Mouse (Mus musculus) left cerebral cortex, postnatal 4 days (tissue): ENCODE results near the gene Dtnbp1. TPM values are rescaled to one million over a fixed set of nuclear protein-coding genes. Genes with fewer than 3 reads are reported as not detected.

Experiments
- DNase-seq: peaks from one replicate; pipeline ENCODE4 v3.0.0-alpha.2; 2022
- intact Hi-C: fragments of 180-260 bp; cut with DNase I; formaldehyde crosslinking; loops from one replicate; pipeline ENCODE4 v1.15.1; 2025
- total RNA-seq, 2 experiments: library from RNA; stranded (reverse); gene quantifications; 2 replicates each; pipeline ENCODE4 v1.2.3; 2021

Dtnbp1 gene
- total RNA-seq, 2 experiments from 2014 or later: 73.2 to 80.5 TPM

DNA sequence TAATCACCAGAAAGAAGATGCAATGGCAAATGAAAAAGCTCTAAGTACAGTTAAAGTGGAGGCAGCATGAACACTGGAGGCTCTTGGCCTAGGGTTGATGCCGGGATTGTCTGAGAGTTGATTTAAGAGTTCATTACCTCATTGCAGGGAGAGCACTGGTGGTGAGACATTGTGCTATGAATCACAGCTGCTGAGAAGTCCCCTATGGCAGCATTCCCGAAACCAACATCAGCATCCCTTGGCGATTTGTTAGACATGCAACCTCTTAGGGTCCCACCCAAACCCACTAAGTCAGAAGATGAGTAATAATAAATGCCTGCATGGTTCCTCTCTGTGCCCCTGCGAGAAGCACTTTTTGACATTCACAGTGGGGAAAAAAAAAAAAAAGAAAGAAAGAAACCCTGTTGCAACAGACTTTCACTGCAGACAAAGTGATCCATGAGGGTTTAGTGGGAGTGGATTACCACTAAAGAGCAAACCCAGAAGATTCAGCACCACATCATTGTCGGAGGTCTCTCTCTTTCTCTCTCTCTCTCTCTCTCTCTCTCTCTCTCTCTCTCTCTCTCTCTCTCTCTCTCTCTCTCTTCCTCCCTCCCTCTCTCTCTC, 3.1 kb upstream of the Dtnbp1 start:
- intact Hi-C loops: no loop called here
- DNase-seq: no peak

DNA sequence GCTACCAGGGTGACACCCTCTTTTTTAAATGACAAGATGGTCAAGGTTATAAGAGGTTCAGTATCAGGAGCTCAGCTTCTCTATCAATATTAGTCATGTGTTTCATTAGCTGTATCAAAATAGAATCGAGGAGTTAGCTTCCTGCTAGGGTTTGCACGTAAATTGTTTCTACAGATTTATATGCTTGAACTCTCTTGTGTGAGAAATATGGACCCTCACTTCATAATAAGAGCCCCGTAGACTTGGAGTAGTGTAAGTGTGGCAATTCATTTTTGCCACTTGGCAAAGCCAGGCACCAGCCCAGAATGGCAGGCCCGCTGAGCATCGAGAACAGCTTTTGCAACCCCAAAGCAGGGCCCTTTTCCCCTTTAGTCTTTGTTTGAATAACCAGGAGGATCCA, 1.1 kb upstream of the Dtnbp1 start:
- intact Hi-C loops: no loop called here
- DNase-seq: no peak

DNA sequence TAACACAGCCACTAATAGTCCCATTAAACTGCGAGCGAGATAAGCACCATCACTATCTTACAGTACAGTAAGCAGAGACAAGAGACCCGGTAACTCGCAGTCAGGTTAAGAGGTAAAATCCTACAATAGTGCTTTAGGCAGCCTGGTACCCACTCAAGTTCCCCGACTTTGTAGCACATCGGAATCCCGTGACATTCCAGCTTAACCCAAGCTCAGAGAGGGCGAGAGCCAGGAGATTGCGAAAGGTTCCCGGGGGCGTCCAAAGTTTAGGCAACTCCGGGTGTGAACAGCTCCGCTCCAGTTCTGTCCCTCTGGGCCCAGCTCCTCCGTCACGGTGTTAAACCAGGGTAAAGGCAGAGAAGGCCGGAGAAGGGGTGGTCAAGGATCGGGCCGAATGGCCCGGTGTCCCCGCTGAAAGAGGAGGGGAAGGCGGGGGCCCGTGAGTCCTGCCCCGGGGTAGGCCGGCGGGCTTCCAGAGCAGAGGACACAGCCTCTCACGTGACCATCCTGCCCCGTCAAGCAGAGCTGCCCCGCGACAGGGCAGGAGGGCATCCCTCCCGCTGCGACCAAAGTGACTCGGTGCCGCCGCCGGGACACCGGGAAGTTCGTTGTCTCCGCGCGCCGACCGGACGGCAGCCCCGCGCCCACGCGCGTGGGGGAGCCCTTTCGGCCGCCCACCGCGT, 578 bp downstream of the Dtnbp1 start:
- intact Hi-C loops: no loop called here
- DNase-seq: peak; percentile 53

DNA sequence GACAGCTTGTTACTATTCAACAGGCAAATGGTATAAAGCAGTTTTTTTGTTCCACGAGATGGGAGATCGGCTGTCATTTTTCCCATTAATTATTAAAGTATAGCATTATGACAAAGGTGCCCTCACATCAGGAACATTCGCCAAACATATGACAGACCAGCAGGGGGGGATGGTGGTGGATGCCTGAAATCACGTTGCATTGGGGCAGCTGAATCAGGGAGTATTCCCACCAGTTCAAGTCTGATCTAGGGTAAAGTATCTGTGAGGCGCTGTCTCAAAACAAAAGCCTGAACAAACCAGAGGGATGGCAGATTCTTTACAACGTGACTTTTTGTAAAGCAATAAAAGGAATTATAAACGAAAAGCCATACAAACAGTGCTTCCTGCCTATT, 1.1 kb downstream of the Dtnbp1 start:
- DNase-seq: peak; percentile 34
- intact Hi-C loops: no loop called here

DNA sequence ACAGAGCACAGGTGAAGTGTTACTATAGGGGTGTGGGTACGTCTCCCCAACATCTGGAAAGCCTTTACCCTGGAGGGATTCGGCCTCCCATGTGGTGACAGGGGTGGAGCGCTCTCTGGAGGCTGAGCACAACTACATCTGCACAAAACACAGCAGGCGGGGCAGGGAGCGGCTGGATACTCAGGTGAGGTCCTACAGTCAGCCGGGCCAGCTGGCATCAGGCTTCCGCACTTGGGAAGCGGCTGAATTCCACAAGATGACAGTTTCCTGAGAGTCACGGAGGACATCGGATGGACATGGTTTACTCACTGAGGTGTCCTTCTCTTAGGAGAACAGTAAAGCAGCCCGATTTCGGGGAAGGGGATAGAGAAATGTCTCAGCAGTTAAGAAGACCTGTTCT, 2.7 kb downstream of the Dtnbp1 start:
- intact Hi-C loops: no loop called here
- DNase-seq: no peak

DNA sequence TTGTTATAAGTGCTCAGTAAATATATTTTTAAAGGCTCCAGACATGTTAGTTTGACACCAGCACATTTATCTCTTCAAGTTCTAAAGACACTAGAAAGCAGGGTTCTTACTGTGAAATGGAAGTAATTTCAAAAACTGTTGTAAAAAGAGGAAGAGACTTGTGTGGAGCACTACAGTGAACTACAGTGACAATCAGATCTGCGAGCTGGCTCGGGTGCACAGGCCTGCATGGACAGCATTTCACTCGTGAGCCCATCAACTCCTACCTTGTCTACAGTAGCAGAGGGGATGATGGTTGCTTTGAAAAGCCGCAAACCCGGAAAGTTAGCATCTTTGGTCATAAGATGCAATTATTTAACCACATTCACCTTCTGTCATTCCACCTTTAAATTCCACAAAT, 5.6 kb downstream of the Dtnbp1 start:
- no peak for DNase-seq

DNA sequence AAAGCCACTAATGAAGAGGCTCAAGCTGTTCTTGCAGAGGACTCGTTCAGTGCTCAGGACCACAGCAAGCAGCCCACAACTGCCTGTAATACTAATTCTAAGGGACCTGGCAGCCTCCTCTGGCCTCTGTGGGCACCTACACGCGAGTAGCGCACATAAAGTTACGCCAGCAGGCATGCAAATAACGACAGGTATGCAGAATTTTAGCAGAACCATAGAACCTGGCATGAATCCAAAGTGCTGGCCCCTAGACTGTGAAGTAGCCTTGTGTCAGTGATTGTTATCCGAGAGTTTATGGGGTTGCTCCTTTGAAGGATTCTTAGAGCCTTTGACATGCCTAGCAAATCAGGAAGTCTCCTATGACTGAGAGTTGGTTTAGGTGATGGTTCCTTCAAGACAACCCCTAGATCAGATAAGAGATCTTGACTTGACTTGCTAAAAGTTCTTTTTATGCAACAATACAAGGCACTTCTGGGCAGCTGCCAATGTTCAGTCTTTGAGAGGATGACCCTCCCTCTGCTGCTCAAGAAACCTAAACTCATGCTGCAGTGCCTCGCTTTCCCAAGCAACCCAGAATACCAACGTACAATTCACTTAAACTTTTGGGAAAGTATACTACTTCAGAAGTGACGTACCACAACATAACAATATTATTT, 9.3 kb downstream of the Dtnbp1 start:
- no peak for DNase-seq
- intact Hi-C loops: no loop called here

More for the DNA sequence above, 5.6 kb downstream of the Dtnbp1 start:
- intact Hi-C loops: no loop called here

DNA sequence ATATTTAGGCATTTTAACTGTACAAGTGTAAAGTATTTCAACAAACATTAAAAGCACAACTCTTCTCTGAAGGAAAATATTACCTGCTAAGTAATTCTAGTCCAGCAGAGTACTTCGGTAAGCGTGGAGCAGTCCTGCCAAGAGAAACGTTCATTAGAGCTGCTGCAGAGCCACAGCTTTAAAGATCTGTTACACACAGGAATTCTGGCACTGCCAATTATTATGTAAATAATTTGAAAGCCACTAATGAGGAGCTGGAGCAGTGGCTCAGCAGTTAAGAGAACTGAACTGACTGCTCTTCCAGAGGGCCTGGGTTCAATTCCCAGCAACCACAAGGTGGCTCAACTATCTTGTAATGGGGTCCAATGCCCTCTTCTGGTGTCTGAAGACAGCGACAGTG, 10.0 kb downstream of the Dtnbp1 start:
- intact Hi-C loops: no loop called here

DNA sequence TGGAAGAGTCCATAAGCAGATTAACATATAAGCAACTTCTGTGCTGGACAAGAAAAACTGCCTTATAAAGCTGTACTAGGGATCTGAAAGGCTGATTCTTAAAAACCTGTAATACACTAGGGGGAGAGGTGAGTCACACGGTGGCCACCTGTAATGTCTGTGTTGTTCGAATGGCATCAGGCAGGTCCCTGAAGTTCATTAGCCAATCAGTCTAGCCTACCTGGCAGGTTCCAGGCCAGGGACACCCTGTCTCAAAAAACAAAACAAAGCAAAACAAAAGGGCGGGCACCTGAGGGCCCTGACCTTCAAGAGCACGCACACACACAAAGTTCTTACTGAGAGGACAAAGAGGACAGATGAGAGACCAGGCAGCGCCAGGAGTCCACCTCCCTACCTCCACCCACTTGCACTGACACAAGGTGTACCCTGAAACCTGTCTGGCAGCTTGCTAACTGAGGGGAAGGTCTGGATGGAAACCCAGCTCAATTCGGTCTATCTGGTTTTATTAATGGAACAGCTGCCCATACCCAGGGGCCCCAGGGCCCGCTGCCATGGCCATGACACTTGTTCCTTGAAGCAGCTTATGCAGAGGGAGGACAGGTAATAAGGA, 11.8 kb downstream of the Dtnbp1 start:
- intact Hi-C loops: no loop called here
- DNase-seq: no peak

More for the DNA sequence above, 10.0 kb downstream of the Dtnbp1 start:
- no peak for DNase-seq

DNA sequence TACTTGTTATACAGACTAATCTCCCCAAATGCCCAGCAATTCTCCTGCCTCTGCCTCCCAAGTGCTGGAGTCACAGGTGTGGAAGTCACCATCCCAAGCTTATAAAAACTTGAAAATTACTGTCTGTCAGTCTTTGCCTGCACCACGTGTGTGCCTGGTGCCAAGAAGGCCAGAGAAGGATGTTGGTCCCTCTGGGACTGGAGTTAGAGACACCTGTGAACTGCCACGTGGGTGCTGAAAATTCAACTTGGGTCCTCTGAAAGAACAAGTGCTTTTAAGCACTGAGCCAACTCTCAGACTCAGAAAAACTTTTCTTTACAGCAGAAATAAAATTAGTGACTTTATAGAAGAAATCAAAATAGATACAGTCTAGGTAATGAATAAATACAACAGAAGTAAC, 15.6 kb downstream of the Dtnbp1 start:
- no peak for DNase-seq
- intact Hi-C loops: no loop called here

DNA sequence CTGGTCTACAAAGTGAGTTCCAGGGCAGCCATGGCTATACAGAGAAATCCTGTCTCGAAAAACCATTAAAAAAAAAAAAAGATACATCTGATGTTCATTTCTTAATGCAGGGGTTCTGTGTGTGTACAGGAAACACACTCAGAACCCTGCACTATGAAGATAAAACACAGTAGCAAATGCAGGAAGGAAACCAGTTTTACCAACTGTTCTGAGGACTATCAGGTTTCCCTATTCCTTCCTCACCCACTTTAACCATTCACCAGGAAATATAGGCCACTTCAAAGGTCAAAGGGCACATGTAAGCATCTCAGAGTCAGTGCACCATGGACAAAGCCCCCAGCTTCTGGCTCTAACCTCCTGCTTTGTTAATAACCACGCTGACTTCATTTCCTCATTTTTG, 16.6 kb downstream of the Dtnbp1 start:
- intact Hi-C loops: no loop called here
- DNase-seq: no peak

DNA sequence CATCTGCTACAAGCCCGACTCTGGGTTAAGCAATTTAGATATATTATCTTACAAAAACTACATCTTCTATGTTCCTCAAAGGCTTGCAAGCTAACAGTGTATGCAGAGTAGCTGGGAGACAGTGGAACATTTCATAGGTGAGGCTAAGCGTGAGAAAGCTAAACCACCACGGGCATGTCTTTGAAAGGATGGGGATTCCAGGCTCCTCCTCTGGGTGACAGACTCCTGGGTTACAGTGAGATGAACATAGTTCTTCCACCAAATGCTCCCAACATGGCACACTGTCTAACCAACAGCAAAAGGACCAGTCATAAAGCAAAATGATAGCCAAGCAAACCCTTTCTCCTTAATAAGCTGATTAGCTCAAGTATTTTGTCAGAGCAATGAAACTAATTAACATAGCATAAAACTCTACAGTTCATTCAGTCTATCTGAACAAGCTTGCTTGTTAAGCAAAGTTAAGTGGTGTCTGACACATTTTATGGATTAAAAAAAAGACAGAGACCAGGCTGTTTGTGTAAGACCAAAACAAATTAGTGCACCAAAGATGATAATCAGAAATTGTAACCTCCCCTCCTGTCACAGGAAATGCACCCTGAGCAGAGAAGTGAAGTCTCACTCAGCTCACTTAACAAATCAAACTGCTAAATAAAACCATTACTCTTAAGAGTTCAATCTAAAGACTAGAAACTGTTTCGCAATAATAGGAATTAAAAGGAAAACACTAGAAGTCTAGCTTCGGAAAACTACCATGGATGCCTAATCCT, 18.1 kb downstream of the Dtnbp1 start:
- intact Hi-C loops: no loop called here
- no peak for DNase-seq

DNA sequence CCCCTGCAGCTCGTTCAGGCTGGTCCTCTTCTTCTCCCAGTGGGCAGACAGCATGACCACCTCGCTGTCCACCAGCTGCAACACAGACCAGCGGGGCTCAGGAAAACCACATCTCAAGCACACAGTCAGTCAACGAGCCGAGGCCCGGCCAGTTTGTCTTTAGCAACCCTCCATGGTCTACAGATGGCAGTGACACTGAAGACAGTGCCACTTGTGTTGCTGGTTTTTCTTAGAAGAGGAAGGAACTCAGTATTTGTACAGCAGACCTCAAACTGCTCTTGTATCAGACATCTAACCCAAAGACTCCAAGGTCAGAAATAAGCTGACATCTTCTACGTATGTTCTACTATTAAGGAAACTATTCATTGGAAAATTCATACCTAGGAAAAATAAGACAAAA, 19.1 kb downstream of the Dtnbp1 start:
- DNase-seq: no peak
- intact Hi-C loops: no loop called here

DNA sequence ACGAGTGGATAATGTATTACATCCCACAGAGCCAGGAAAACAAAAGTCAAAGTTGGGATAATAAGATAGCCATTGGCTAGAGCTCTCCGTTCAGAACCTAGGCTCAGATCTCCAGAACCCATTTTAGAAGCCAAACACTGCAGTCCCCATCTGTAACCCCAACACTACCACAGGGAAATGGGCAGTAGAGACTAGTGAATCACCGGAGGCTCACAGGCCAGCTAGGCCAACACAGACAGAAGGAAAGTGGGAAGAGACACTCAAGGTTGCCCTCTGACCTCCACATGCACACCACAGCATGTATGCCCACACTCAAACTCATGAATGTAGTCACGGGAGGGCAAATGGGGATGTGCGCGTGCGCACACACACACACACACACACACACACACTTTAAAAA, 22.5 kb downstream of the Dtnbp1 start:
- no peak for DNase-seq
- intact Hi-C loops: loop anchor here (10.0 kb wide), 1 partner anchor 1185 kb away; no protein-coding TSS in a partner anchor

DNA sequence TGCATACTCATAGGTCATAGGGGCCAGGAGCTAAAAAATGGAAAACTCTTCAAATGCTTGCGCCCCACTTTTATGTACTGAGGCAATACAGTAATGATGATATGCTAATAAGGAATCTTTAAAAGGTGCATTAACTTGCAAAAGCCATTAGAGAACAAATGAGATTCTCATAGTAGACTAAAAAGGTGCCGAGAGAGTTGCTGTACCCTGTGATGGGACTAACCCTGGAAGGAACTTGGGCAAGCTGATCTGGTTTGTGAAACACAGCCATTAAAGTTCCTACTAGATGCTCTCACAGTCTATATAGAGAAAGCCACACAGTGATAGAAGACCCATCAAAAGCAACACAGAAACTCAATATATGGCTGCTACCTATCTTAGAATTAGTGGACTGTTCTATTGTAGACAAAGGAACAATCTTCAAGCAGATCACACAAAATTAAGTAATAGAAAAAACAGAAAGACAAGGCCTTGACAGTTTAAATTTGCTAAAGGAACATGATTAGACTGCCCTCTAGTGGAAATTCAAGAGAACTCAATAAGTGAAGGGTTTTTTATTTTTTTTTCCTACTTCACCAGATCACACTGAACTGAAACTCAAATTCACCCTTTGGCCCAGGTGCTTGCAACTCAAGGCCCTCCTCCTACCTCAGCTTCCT, 24.3 kb downstream of the Dtnbp1 start:
- DNase-seq: no peak
- intact Hi-C loops: loop anchor here (10.0 kb wide), 1 partner anchor 1183 kb away; no protein-coding TSS in a partner anchor

DNA sequence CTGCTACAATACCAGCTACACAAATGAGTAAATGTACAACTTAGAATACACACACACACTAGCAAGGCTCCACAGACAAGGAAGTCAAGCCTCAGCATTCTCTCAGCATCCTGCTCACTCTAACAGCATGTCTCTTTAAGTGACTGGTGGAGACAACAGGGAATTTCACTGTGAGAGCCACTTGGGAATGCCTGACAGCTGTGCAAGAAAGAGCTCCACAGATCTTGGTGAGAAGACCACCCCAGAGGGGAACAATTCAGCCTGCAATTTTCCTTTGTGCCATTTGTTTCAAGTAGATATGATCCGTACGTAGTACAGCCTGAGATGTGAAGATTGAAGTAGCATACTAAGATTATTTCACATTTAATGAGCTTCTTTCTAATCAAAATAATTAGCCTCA, 24.9 kb downstream of the Dtnbp1 start:
- intact Hi-C loops: loop anchor here (10.0 kb wide), 1 partner anchor 1182 kb away; no protein-coding TSS in a partner anchor

DNA sequence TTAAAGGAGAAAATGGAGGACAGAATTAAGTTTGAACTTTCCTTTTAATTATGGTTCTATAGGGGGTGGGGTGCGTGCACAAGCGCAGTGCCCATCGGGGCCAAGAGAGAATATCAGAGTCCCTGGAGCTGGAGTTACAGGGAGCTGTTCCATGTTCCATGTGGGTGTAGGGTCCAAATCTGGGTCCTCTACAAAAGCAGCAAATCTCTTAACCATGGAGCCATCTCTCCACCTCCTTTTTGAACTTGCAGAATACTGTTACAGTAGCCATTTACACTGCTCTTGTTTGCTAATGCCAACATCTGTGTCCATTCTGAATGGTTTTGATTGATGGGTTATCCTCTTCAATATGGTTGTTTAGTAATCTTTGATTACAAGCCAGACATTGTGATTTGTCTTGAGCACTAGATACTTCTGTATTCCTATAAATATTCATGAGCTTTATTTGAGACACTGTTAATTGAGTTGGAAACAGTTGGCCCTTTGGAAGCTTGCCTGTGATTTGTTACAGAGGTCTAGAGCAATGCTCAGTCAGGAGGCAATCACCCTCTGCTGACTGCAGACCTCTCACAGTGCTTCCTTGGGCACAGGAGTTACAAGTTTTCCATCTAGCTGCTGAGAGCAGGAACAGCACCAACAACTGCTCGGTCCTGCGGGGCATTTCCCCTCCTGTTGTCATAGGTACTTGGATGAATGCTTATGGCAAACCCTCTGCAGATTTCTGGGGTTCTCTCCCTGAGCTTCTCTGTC, 41.2 kb downstream of the Dtnbp1 start:
- DNase-seq: peak; percentile 77
- intact Hi-C loops: no loop called here

More for the DNA sequence above, 24.9 kb downstream of the Dtnbp1 start:
- no peak for DNase-seq

DNA sequence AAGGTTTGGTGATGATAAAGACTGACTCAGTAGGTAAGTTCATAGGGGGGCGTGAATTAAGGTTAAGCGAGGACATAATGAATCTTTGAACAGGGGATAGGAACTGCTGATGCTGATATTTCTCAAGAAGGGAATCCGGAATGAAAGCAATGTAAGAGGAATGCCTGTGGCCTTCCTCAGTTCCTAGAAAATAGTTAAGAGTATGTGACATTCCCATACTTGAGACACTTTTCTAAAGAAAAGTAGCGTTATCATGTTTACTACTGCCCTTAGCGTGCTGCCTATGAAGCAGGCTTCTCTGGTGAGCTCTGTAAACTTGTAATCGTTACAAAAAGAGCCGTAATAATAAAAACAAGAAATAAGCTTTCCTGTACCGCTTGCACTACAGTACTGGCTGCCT, 44.9 kb downstream of the Dtnbp1 start:
- intact Hi-C loops: no loop called here
- DNase-seq: no peak

DNA sequence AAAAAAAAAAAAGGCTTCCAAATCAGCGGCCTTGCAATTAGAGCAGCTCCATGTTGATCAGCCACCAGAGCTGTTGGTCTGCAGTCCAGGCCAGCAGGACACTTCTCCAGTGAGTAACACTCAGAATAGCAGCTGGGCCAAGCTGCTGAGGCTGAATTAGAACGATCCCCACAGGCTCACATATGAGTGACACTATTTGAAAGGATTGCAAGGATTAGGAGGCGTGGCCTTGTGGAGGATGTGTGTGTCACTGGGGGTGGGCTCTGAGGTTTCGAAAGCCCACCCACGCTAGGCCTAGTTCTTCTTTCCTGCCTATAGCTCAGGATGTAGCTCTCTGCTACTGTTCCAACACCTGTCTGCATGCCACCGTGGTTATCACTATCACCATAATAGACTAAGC, 46.2 kb downstream of the Dtnbp1 start:
- intact Hi-C loops: no loop called here
- no peak for DNase-seq

DNA sequence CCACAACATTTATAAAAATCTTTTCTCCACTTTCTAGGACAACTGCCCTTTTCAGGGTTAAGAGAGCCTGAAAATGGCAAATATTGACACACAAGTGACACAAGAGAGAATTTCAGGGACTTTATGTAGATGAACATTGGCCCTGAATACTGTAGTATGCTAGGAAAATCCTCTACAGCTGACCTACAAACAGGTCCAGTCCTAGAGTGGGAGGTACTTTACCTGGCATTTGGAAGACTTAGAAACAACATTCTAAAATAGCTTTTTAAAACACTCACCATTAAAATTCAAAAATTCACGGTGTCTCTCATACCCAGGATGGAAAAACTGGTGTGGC, 47.7 kb downstream of the Dtnbp1 start:
- intact Hi-C loops: no loop called here
- no peak for DNase-seq
